Mouse (Mus musculus) heart, postnatal 0 days (tissue): ENCODE results near the gene Grik1. TPM values are rescaled to one million over a fixed set of nuclear protein-coding genes. Genes with fewer than 3 reads are reported as not detected.

Experiments used
- ATAC-seq: fragments of 200-750 bp; cut with Nextera tagmentation; 2 replicates; pipeline ENCODE4 v1.8.0; 2017; ENCODE audit warnings: low read depth, moderate number of reproducible peaks, moderate library complexity; ENCODE audit not compliant: insufficient read depth
- DNase-seq: peaks from one replicate; pipeline ENCODE4 v3.0.0-alpha.2; 2016; ENCODE audit warnings: low spot score
- H3K27ac ChIP-seq: fragments of 300-500 bp; sonication (generic); 2 replicates; pipeline ENCODE4 v1.5.1; 2014; ENCODE audit warnings: low read depth, mild to moderate bottlenecking
- H3K27me3 ChIP-seq: fragments of 300-500 bp; sonication (generic); 2 replicates; pipeline ENCODE4 v1.6.1; 2014; ENCODE audit warnings: low read length, mixed read lengths; ENCODE audit not compliant: control insufficient read depth, insufficient read depth
- H3K36me3 ChIP-seq: fragments of 300-500 bp; sonication (generic); replicated peaks from 2 replicates; pipeline ENCODE4 v1.6.1; 2014; ENCODE audit warnings: low read length, mixed read lengths; ENCODE audit not compliant: control insufficient read depth, insufficient read depth
- H3K4me1 ChIP-seq: fragments of 300-500 bp; sonication (generic); 2 replicates; pipeline ENCODE4 v1.6.1; 2014; ENCODE audit warnings: antibody characterized with exemption; ENCODE audit not compliant: control insufficient read depth, insufficient read depth
- H3K4me2 ChIP-seq: fragments of 300-500 bp; sonication (generic); 2 replicates; pipeline ENCODE4 v1.6.1; 2014; ENCODE audit warnings: low read depth, mild to moderate bottlenecking, low read length, moderate library complexity
- H3K4me3 ChIP-seq: fragments of 300-500 bp; sonication (generic); 2 replicates; pipeline ENCODE4 v1.5.1; 2014; ENCODE audit warnings: low read depth, low read length
- H3K9ac ChIP-seq: fragments of 300-500 bp; sonication (generic); replicated peaks from 2 replicates; pipeline ENCODE4 v1.6.1; 2014; ENCODE audit warnings: low read depth, low read length, mixed read lengths
- H3K9me3 ChIP-seq: fragments of 300-500 bp; sonication (generic); replicated peaks from 2 replicates; pipeline ENCODE4 v1.6.1; 2016; ENCODE audit warnings: low read length; ENCODE audit not compliant: control insufficient read depth
- CTCF ChIP-seq: IDR thresholded peaks from 2 replicates; pipeline ENCODE4 v1.5.1; 2016; ENCODE audit warnings: antibody characterized with exemption, control low read depth, low read depth
- EP300 ChIP-seq: IDR thresholded peaks from 2 replicates; pipeline ENCODE4 v1.6.1; 2016; ENCODE audit warnings: antibody characterized with exemption, low read depth
- WGBS: fragments of 180-500 bp; shearing (Covaris S2); extraction: QIAGEN DNeasy Blood & Tissue Kit; methylation state at CpG from one replicate; pipeline ENCODE4 v1.1.7; 2014; 5-methylcytosine and 5-hydroxymethylcytosine counted together
- polyA plus RNA-seq: library from polyadenylated mRNA; unstranded; fragments of >200 nt; fragmentation: Nextera tagmentation; extraction: Ambion mirVana; gene quantifications from 2 replicates; pipeline ENCODE4 v1.2.1, GENCODE M21; 2015
- total RNA-seq: library from RNA; depleted of rRNA; stranded (reverse); fragments of >200 nt; gene quantifications from 2 replicates; pipeline ENCODE4 v1.2.3, GENCODE M21; 2014; ENCODE audit warnings: low replicate concordance

The Grik1 gene
- total and polyA plus RNA-seq, 2 experiments from 2014 or later: 0.12 to 0.27 TPM

DNA sequence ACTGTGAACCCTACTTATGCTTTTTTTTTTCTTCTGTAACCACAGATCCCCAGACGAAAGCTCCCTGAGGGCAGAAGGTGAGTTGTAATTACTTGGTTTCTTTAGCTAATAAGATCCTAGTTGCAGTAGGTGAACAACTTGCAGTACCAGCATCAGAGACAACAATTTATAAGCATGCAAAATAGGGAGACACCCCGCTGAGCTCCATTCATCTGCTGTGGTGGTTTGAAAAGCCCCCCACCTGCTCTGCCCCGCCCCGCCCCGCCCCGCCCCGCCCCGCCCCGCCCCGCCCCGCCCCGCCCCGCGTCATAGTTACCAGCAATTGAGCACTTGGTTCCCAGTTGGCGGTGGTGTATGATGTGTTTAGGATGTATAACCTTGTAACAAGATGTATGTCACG is 64.4 kb downstream of the Grik1 start:
- no peaks in the 10 kb centered on the region for H3K27me3 ChIP-seq
- TF ChIP-seq CTCF (no peak), EP300 (no peak)
- WGBS: 53% methylated on average over 15 of the region's 16 CpGs
- no peak overlapping the region for H3K4me3 ChIP-seq
- H3K27ac ChIP-seq: no peak overlapping the region
- ATAC-seq (no peak), DNase-seq (no peak)
- H3K4me1 ChIP-seq: no peaks in the 10 kb centered on the region
- H3K9ac ChIP-seq: no peak overlapping the region
- H3K4me2 ChIP-seq: no peak overlapping the region
- H3K9me3 ChIP-seq: no peaks in the 10 kb centered on the region
- H3K36me3 ChIP-seq: no peaks in the 10 kb centered on the region

DNA sequence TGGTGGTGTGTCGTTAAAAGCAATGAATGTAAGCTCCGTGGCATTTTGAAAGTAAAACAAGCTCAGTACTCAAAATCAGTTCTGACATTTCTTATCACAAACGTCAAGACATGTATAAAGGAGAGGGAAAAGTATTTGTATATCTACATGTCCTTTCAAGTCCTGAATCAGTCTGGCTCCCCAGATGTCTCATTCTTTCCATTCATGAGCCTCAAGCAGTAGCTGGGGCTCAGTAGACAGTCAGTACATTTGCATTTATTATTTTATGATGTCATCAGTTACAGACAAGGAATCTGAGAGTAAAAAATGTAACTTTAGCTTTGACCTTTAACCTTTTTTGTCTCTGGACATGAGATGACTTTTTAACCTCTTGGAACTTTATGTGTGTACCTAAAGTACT is 68.1 kb downstream of the Grik1 start:
- H3K4me2 ChIP-seq: no peak overlapping the region
- WGBS: 36% methylated on average over 3 of the region's 3 CpGs
- DNase-seq: no peak
- TF ChIP-seq EP300 (no peak), CTCF (no peak)
- no peak overlapping the region for H3K27ac ChIP-seq
- H3K27me3 ChIP-seq: no peaks in the 10 kb centered on the region
- no peak overlapping the region for H3K4me3 ChIP-seq
- no peaks in the 10 kb centered on the region; the same call in 1 of the 2 replicates for H3K9me3 ChIP-seq
- no peaks in the 10 kb centered on the region for H3K36me3 ChIP-seq
- no peak for ATAC-seq
- no peaks in the 10 kb centered on the region for H3K4me1 ChIP-seq
- no peak overlapping the region for H3K9ac ChIP-seq

DNA sequence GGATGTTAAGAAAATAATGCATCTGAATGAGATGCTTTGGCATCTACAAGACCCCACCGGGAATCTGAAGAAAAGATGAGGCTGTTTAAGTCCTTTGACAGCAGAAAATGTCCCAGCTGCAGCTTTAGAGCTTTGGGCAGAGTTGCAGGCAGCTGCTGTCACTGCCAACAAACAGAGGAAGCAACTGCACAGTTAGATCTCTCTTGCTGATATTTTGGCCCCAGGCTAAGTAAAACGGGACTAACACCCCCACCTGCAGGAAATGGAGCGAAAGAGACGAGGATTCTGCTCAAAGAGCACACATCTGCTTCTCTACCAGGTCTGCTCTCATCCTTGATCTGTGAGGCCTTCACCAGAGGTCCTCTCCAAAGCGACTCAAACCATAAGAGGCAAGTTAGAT is 77.5 kb downstream of the Grik1 start:
- ATAC-seq: no peak

DNA sequence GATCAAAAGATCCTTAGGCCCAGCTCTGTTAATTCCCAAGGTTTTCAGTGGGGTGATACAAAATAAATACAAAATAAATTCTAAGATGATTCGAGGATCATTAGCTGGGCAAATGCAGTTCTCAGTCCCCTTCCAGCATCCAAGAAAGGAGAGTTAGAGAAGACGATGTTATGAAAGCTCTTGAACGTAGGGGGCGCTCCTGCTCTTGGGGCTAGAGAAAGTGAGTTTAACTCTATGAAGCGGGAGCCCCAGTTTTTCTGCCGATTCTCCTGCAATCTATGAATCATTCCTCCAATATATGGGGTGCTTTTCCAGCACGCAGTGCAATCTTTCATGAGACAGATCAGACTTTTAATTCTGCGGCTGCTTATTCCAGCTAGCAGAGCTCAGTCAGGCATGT is 78.2 kb downstream of the Grik1 start:
- Histone ChIP-seq H3K27me3 (no peaks in the 10 kb centered on the region), H3K9me3 (no peaks in the 10 kb centered on the region), H3K4me1 (no peaks in the 10 kb centered on the region), H3K36me3 (no peaks in the 10 kb centered on the region), H3K4me2 (no peak overlapping the region), H3K4me3 (no peak overlapping the region), H3K27ac (no peak overlapping the region), H3K9ac (no peak overlapping the region)
- 54% methylated on average over 8 of the region's 8 CpGs for WGBS
- DNase-seq: no peak
- no peak for ATAC-seq
- TF ChIP-seq EP300: no peak
- TF ChIP-seq CTCF: no peak

More for the DNA sequence above, 77.5 kb downstream of the Grik1 start:
- Histone ChIP-seq H3K27ac (no peak overlapping the region), H3K4me1 (no peaks in the 10 kb centered on the region), H3K4me3 (no peak overlapping the region), H3K9me3 (no peaks in the 10 kb centered on the region), H3K36me3 (no peaks in the 10 kb centered on the region), H3K27me3 (no peaks in the 10 kb centered on the region), H3K4me2 (no peak overlapping the region), H3K9ac (no peak overlapping the region)
- WGBS: 52% methylated on average over 5 of the region's 5 CpGs
- TF ChIP-seq EP300 (no peak), CTCF (no peak)
- no peak for DNase-seq

DNA sequence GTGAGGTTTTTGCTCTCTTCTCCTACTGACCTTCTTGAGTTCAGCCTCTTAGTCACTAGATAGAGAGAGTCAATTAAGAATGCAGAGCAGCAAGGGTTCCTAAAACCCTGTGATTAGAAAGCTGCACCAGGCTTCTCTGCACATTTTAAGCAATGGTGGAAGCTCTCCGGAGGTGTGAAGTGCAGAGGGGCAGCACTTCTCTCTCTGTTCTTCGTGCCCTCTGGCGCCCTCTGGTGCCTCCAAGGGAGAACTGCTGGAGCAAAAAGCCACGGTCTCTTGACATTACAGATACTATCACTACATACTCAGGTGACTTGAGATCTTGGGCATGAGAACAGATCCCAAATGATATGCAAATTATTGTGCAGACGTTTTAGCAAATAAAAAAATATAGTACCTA is 85.7 kb downstream of the Grik1 start:
- Histone ChIP-seq H3K4me2 (no peak overlapping the region), H3K27ac (no peak overlapping the region), H3K4me3 (no peak overlapping the region), H3K9ac (no peak overlapping the region), H3K4me1 (no peaks in the 10 kb centered on the region), H3K27me3 (no peaks in the 10 kb centered on the region), H3K9me3 (no peaks in the 10 kb centered on the region), H3K36me3 (no peaks in the 10 kb centered on the region)
- ATAC-seq (no peak), DNase-seq (peak; percentile 23)
- WGBS: 3% methylated on average over 5 of the region's 5 CpGs
- no peak for TF ChIP-seq EP300
- peak; percentile 83 for TF ChIP-seq CTCF

DNA sequence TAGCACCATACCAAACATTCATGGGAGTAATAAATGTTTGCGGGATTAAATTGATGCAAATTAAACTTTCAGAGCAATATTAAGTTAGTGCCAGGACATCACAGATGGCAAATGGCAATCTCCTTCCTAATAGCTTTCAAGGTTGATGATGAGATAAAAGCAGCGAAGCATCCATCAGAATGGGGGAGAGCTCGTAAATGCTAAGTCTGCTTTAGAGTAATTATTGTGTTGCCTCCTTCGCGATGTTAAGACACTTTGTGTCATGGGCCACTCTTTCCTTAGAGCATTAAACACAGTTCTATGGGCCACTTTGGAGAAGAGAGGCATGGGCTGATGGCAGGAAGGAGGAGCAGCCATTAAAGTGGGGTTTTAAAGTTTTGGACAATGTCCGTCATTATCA is 86.1 kb downstream of the Grik1 start:
- ATAC-seq (no peak), DNase-seq (no peak)
- Histone ChIP-seq H3K27ac (no peak overlapping the region), H3K9me3 (no peaks in the 10 kb centered on the region), H3K4me1 (no peaks in the 10 kb centered on the region), H3K4me3 (no peak overlapping the region), H3K9ac (no peak overlapping the region), H3K36me3 (no peaks in the 10 kb centered on the region), H3K4me2 (no peak overlapping the region), H3K27me3 (no peaks in the 10 kb centered on the region)
- TF ChIP-seq CTCF (no peak), EP300 (no peak)
- 84% methylated on average over 6 of the region's 6 CpGs for WGBS
